Mouse (Mus musculus) right cerebral cortex, adult 18-20 months (tissue): ENCODE measurements around the gene Tmem171.

Experiments
- DNase-seq: peaks from one replicate; pipeline ENCODE4 v3.0.0; 2022; ENCODE audit warnings: mixed read lengths

Tmem171 gene

DNA sequence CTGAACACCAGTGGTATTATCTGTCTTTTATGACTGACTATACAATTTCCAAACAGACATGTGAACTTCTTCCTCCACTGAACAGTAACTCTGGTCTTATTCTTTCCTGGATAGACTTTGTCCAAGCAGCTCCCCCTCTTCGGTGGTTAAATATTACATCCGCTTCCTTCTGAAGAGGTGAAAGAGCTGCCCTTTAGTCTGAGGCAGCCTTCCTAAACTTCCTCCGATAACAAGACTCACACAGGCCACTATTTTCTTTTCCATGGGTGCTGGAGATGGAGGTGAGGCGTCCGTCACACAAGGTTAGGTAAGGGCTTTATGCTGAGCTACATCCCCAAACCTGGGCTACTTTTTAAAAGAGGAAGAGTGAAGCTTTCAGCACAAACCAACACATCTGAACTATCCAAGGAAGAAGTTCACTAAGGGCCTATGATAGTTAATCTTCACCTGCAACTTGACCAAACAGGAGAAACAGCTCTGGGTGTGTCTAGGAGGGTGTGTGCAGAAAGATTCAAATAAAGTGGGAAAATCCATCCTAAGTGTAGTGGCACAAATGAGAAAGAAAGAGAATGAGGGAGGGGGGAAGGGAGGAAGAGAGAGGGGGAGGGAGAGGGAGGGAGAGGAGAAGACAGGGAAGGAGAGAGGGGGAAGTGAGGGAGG, 56.0 kb downstream of the Tmem171 start:
- no peak for DNase-seq

DNA sequence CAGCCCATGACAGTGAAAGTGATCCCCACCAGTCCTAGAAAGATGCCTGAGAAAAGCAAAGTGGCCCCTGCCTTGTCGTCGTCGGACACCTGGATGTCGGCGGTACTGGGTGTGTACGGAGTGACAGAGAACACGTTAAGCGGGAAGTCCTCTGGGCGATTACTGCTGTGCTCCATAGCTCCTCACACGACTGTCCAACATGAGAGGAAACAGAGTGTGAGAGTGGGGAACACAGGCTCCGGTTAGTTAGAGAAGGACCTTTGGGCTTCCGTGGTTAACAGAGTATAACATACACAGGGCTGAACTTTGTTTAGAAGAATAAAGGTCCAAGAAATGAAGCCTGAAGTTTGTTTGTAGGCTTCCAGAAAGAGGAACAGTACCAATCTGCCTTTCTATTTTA, 57.5 kb downstream of the Tmem171 start, which contains the start of gene Tmem174:
Gene Tmem174 (minus strand): TSS at position 266 of the 400 bp plus-strand sequence.
- no peak for DNase-seq

DNA sequence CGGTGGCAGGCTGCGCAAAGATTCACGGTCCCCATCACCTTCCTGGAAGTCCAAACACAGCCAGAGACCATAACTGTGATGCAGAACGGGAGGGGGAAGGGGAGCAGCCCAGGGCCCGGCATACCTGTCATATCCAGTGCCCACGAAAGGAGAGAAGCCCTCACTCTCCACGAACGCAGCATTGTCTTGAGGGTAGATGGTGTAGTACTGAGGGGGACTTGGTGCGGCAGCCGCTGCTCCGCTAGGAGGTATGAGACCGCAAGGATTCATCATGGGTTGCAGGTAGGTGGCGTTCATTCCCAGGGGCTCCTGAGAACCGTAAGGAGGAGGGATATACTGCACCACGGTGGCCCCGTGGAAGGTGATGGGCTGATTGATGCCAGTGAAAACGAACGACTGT, 58.1 kb downstream of the Tmem171 start:
- DNase-seq: no peak
